Mouse (Mus musculus) liver, embryonic 14.5 days (tissue): ENCODE results near the gene Pdxp.

Experiments used
- CTCF ChIP-seq: IDR thresholded peaks from 2 replicates; pipeline ENCODE4 v1.5.1; 2016; ENCODE audit warnings: antibody characterized with exemption, low read depth, control low read depth
- EP300 ChIP-seq: IDR thresholded peaks from 2 replicates; pipeline ENCODE4 v1.6.1; 2016; ENCODE audit warnings: antibody characterized with exemption, low read depth

- no peak for TF ChIP-seq EP300
- no peak for TF ChIP-seq CTCF
Observed at GRCm38 (mm10) chr15:78868826-78869233, 44.9 kb upstream of the Pdxp start.
